Mouse (Mus musculus) embryonic facial prominence, embryonic 15.5 days (tissue): ENCODE measurements around the gene Slc22a17. TPM values are rescaled to one million over a fixed set of nuclear protein-coding genes. Genes with fewer than 3 reads are reported as not detected.
A peak's percentile ranks its signal among the peaks of the same experiment; 100 is the strongest.
"Not testable (repeated sequence)": the region's sequence is repeated elsewhere in the genome, so short reads cannot be mapped to it uniquely, and the experiment has no call there.

Experiments used
- ATAC-seq: fragments of 200-750 bp; cut with Nextera tagmentation; 2 replicates; pipeline ENCODE4 v1.8.0; 2017; ENCODE audit warnings: low read depth, moderate TSS enrichment; ENCODE audit not compliant: insufficient number of reproducible peaks, low FRiP score, low TSS enrichment
- H3K27ac ChIP-seq: fragments of 300-500 bp; sonication (generic); replicated peaks from 2 replicates; pipeline ENCODE4 v1.5.1; 2015; ENCODE audit warnings: mild to moderate bottlenecking, inconsistent platforms
- H3K27me3 ChIP-seq: fragments of 300-500 bp; sonication (generic); 2 replicates; pipeline ENCODE4 v1.6.1; 2015; ENCODE audit warnings: inconsistent platforms
- H3K36me3 ChIP-seq: fragments of 300-500 bp; sonication (generic); 2 replicates; pipeline ENCODE4 v1.6.1; 2015; ENCODE audit warnings: mild to moderate bottlenecking, inconsistent platforms
- H3K4me1 ChIP-seq: fragments of 300-500 bp; sonication (generic); 2 replicates; pipeline ENCODE4 v1.6.1; 2015; ENCODE audit warnings: inconsistent platforms
- H3K4me2 ChIP-seq: fragments of 300-500 bp; sonication (generic); replicated peaks from 2 replicates; pipeline ENCODE4 v1.6.1; 2015; ENCODE audit warnings: mild to moderate bottlenecking, inconsistent platforms
- H3K4me3 ChIP-seq: fragments of 300-500 bp; sonication (generic); replicated peaks from 2 replicates; pipeline ENCODE4 v1.5.1; 2015; ENCODE audit warnings: mild to moderate bottlenecking, inconsistent platforms
- H3K9ac ChIP-seq: fragments of 300-500 bp; sonication (generic); 2 replicates; pipeline ENCODE4 v1.6.1; 2015; ENCODE audit warnings: inconsistent platforms
- H3K9me3 ChIP-seq: fragments of 300-500 bp; sonication (generic); replicated peaks from 2 replicates; pipeline ENCODE4 v1.6.1; 2016; ENCODE audit warnings: inconsistent platforms
- WGBS: fragments of 180-500 bp; shearing (Covaris S2); methylation state at CpG from one replicate; pipeline ENCODE4 v1.1.7; 2015; 5-methylcytosine and 5-hydroxymethylcytosine counted together
- polyA plus RNA-seq: library from polyadenylated mRNA; unstranded; fragments of >200 nt; fragmentation: Nextera tagmentation; extraction: Ambion mirVana; gene quantifications from 2 replicates; pipeline ENCODE4 v1.2.1, GENCODE M21; 2015

Slc22a17 gene
- polyA plus RNA-seq: 81.7 and 93.6 TPM in 2 replicates

DNA sequence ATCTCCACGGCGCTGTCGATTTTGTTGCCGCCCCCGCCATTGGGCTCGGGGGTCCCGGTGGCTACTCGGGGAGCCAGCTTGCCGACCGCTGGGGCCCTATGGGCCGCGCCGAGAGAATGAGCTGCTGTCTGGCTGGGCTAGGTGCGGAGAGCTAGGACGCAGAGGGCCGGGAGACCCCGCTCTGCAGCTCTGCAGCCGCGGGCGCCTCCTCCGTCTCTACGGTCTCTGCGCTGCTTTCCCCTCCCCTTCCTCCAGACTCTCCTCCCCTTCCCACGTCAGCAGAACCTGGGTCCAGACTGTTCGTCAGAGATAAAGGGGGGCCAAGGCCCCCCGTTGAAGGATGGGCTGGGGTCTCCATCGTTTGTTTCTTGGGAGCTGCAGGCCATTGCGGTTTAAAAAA lies at the start of gene Slc22a17:
Gene Slc22a17 (minus strand): TSS at position 247 of the 400 bp plus-strand sequence.
- Histone ChIP-seq H3K27me3 (no peaks in the 10 kb centered on the region), H3K4me3 (peak within 1 kb of the TSS; percentile 92), H3K9me3 (no peaks in the 10 kb centered on the region), H3K4me1 (peaks cover 29% of the 10 kb centered on the region), H3K9ac (peak within 1 kb of the TSS; percentile 94), H3K4me2 (peak within 1 kb of the TSS; percentile 88), H3K36me3 (peaks cover 47% of the 10 kb centered on the region), H3K27ac (peak within 1 kb of the TSS; percentile 91)
- ATAC-seq: peak; percentile 91
- 0% methylated on average over 28 of the region's 28 CpGs for whole genome bisulfite sequencing

DNA sequence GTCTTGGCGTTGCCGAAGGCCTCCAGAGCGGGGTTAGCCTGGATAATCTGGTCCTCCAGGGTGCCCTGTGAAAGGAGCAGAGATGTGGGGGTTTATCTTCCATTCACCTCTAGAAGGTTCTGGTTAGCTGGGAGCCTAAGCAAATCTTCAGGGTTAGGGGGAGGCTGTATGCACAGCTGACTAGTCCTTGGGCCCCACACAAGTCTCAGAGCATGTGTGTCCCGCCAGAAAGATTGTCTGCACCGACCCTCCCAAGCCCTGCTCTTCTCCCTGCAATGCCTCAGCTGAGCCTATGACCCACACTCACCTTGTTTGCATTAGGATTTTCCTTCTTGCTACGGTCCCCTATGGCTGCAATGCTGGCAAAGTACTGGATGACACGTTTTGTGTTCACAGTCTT lies 49.8 kb upstream of the Slc22a17 start:
- no peak overlapping the region for H3K4me3 ChIP-seq
- WGBS: 80% methylated on average over 7 of the region's 7 CpGs
- H3K9ac ChIP-seq: no peak overlapping the region
- no peak for ATAC-seq
- H3K9me3 ChIP-seq: no peaks in the 10 kb centered on the region
- no peaks in the 10 kb centered on the region for H3K36me3 ChIP-seq
- H3K27me3 ChIP-seq: no peaks in the 10 kb centered on the region
- no peaks in the 10 kb centered on the region for H3K4me1 ChIP-seq
- H3K4me2 ChIP-seq: no peak overlapping the region
- no peak overlapping the region for H3K27ac ChIP-seq

DNA sequence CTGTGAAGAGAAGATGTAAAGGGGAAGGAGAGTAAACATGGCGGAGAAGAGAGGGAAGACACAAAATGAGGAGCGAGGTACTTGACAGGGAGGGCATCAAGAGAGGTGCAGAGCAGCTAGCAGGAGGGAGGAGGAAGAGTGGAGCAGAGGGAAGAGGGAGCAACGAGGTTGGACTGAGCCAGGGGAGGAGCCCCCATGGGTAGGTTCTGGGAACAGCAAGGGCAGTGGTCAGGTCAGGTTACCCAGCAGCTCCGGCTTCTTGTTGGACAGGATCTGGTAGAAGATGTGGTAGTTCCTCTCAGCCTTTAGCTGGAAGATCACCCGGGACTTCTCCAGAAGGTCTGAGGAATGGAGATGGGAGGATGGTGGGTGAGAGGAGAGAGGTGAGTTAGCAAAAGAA lies 48.6 kb upstream of the Slc22a17 start:
- no peaks in the 10 kb centered on the region for H3K9me3 ChIP-seq

DNA sequence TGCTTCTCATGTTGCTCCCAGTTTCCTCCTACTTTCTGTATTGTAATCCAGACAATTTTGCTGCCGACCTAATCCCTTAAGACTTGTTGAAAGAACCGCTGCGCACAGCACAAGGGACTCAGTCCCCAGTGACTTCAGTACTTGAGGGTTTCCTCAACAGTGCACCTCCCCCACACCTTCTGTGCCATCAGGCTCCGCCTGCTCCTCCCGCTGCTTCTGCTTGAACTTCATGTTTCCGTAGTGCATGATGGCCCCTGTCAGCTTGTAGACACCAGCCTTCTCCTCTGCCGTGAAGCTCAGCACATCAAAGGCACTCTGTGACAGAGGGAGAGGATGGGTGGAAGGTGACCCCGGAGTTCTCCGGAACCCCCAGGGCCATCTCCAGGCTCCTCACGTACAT lies 47.8 kb upstream of the Slc22a17 start:
- 57% methylated on average over 10 of the region's 10 CpGs for WGBS
- Histone ChIP-seq H3K4me3 (no peak overlapping the region), H3K27ac (no peak overlapping the region), H3K27me3 (no peaks in the 10 kb centered on the region), H3K4me2 (no peak overlapping the region), H3K9ac (no peak overlapping the region), H3K36me3 (no peaks in the 10 kb centered on the region), H3K9me3 (no peaks in the 10 kb centered on the region), H3K4me1 (no peaks in the 10 kb centered on the region)
- ATAC-seq: no peak

More for the DNA sequence above, 48.6 kb upstream of the Slc22a17 start:
- Histone ChIP-seq H3K9ac (no peak overlapping the region), H3K4me2 (no peak overlapping the region), H3K4me3 (no peak overlapping the region), H3K27ac (no peak overlapping the region), H3K27me3 (no peaks in the 10 kb centered on the region), H3K36me3 (no peaks in the 10 kb centered on the region), H3K4me1 (no peaks in the 10 kb centered on the region)
- no peak for ATAC-seq
- WGBS: 77% methylated on average over 5 of the region's 5 CpGs

DNA sequence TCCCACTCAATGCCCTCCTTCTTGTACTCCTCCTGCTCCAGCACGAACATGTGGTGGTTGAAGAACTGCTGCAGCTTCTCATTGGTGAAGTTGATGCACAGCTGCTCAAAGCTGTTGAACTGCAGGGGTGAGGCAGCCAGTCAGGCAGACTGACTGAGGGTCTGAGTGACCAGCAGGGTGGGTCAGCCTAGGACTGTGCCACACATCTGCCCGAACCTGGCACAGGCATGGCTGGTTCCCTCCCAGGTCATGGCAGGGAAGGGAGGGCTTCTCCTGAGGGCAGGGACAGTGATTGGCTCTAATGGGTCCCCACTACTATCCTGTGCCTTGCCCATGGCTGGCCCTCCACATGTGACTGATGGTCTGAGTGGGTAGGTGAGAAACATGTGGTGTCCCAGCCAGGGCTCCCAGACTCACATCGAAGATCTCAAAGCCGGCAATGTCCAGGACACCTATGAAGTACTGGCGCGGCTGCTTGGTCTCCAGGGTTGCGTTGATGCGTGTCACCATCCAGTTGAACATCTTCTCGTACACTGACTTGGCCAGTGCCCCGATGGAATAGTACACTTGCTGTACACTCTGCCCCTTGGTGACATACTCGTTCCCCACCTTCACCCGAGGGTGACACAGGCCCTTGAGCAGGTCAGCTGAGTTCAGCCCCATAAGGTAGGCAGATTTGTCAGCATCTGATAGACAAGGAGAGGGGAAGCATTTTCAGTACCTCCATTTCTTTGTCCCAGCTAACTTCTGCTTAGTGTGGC lies 47.1 kb upstream of the Slc22a17 start:
- not testable (repeated sequence) for H3K4me1 ChIP-seq, H3K27me3 ChIP-seq
- ATAC-seq: 0 out of 2 replicates have a peak, but pooled peaks have one; percentile 32

DNA sequence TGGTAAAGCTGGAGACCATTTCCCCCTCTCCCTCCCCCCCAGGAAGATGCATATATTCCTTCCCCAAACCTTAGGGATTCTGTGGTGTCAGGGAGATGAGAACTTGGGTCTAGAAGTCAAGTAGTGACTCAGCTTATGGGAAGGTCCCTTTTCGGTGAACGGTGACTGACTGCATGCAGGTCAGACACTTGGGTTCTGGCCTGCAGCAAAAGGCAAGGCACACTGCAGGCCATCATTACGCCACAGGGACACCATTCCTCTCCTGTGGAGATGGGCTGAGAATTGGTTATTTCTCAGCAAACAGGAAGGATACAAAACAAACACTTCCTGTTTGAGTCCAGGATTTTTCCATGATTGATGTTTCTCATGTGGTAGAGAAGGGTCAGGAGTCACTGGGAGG lies 46.3 kb upstream of the Slc22a17 start:
- Histone ChIP-seq H3K4me2 (no peak overlapping the region), H3K36me3 (no peaks in the 10 kb centered on the region), H3K4me3 (no peak overlapping the region), H3K27ac (no peak overlapping the region), H3K4me1 (no peaks in the 10 kb centered on the region), H3K9ac (no peak overlapping the region), H3K9me3 (no peaks in the 10 kb centered on the region), H3K27me3 (no peaks in the 10 kb centered on the region)
- no peak for ATAC-seq
- WGBS: 79% methylated on average over 3 of the region's 3 CpGs

More for the DNA sequence above, 47.1 kb upstream of the Slc22a17 start:
- H3K9ac ChIP-seq, H3K4me3 ChIP-seq, H3K36me3 ChIP-seq, H3K27ac ChIP-seq, H3K4me2 ChIP-seq, H3K9me3 ChIP-seq: not testable (repeated sequence)
- 90% methylated on average over 12 of the region's 12 CpGs for WGBS

DNA sequence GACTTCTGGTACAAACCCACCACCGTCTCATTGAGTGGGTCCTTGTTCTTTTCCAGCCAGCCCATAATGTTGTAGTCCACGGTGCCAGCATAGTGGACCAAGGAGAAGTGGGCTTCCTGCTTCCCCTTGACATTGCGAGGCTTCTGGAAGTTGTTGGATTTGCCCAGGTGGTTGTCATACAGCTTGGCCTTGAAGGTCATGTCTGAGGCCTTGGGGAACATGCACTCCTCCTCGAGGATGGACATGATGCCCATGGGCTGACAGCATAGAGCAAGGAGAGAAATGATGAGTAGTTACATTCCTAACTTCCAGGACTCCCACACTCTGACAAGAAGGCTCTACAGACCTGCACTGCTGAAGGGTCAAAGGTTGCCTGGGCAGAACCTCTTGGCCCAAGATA lies 45.6 kb upstream of the Slc22a17 start:
- Histone ChIP-seq H3K4me3 (no peak overlapping the region), H3K4me1 (no peaks in the 10 kb centered on the region), H3K27ac (no peak overlapping the region), H3K36me3 (no peaks in the 10 kb centered on the region), H3K9ac (no peak overlapping the region), H3K27me3 (no peaks in the 10 kb centered on the region), H3K4me2 (no peak overlapping the region), H3K9me3 (no peaks in the 10 kb centered on the region)
- 75% methylated on average over 4 of the region's 4 CpGs for WGBS
- no peak for ATAC-seq

DNA sequence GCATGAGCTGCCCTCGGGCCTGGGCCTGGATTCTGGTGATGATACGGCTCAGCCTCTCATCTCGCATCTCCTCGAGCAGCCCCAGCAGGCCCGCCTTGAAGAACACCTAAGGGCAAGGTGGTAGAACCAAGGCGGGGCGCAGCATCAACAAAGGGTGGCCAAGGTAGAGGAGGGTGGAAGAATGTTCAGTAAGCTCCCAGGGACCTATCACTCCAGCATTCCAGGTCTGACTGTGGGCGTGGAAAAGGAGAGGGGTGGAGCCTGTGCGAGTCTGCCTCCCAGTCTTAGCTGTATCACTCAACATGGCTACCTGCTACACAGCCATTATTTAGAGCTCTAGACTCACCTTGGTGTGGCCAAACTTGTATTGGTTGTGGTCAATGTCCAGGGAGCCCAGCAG lies 43.6 kb upstream of the Slc22a17 start:
- no peaks in the 10 kb centered on the region for H3K4me1 ChIP-seq
- H3K27ac ChIP-seq: no peak overlapping the region
- no peaks in the 10 kb centered on the region for H3K9me3 ChIP-seq
- H3K4me2 ChIP-seq: no peak overlapping the region
- H3K4me3 ChIP-seq: no peak overlapping the region
- no peaks in the 10 kb centered on the region for H3K36me3 ChIP-seq
- no peak for ATAC-seq
- no peak overlapping the region for H3K9ac ChIP-seq
- H3K27me3 ChIP-seq: no peaks in the 10 kb centered on the region
- WGBS: 84% methylated on average over 9 of the region's 9 CpGs

DNA sequence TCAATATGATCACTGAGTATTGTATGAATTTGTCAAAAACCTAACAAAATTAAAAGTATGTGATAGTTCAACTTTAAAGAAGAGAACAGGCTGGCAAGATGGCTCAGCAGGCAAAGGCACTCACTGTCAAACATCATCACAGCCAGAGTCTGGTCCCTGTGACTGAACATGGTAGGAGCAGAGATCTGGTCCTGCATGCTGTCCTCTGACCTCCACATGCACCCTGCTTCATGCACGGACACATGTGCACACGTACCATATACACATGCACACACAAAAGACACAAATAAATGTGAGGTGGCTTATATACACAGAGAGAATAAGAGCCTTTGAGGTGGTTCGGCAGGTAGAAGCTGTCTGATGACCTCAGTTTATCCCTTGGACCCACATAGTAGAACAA lies 42.5 kb upstream of the Slc22a17 start:
- no peaks in the 10 kb centered on the region for H3K36me3 ChIP-seq
- H3K27me3 ChIP-seq: no peaks in the 10 kb centered on the region
- 87% methylated on average over 3 of the region's 3 CpGs for WGBS
- H3K9me3 ChIP-seq: no peaks in the 10 kb centered on the region
- no peak overlapping the region for H3K4me2 ChIP-seq
- no peak overlapping the region for H3K27ac ChIP-seq
- no peak overlapping the region for H3K9ac ChIP-seq
- no peaks in the 10 kb centered on the region for H3K4me1 ChIP-seq
- no peak for ATAC-seq
- H3K4me3 ChIP-seq: no peak overlapping the region

DNA sequence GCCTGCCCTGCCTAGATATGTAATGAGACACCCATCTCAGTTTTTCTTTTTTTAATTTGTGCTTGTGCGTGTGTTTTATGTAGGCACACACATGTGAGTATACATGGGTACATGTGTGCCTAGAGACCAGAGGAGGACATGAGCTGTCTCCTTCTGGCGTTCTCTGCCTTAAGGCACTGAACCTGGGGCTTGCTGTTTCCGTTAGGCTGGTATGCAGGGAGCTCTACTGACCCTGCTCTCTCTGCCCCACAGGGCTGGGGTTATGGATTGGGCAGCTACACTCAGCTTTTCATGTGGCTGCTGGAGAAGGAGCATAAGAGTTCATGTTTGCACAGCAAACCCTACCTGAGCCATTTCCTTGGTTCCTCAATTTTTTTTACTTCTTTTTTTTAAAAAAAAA lies 41.5 kb upstream of the Slc22a17 start:
- Histone ChIP-seq H3K4me2 (no peak overlapping the region), H3K27me3 (no peaks in the 10 kb centered on the region)
- ATAC-seq: no peak

DNA sequence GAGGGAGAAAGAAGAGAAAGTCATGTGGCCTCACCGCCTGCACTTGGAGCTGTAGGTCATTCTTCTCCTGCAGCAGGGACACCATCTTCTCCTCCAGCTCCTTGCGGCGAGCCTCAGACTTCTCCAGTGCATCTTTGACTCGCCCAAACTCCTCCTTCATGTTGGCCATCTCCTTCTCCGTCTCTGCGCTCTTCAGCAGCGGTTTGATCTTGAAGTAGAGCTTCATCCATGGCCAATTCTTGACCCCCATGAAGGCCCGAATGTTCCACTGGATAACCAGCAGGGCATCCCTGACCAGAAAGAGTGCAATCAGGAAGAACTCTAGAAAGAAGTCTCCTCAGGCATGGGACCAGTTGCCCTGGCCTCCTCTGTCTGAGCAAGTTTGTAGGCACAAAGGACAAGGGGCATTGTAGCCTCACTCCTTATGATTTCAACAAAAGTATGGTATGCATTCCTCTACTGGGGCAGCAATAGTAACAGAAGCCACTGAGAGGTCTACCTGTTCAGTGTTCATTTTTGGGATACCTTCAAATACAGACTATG lies 40.8 kb upstream of the Slc22a17 start:
- H3K36me3 ChIP-seq: no peaks in the 10 kb centered on the region
- H3K9ac ChIP-seq: no peak overlapping the region
- no peaks in the 10 kb centered on the region for H3K9me3 ChIP-seq
- H3K27me3 ChIP-seq: no peaks in the 10 kb centered on the region
- no peak overlapping the region for H3K27ac ChIP-seq
- ATAC-seq: no peak
- H3K4me1 ChIP-seq: no peaks in the 10 kb centered on the region
- H3K4me3 ChIP-seq: no peak overlapping the region
- H3K4me2 ChIP-seq: no peak overlapping the region
- WGBS: 94% methylated on average over 8 of the region's 8 CpGs

More for the DNA sequence above, 41.5 kb upstream of the Slc22a17 start:
- Histone ChIP-seq H3K36me3 (no peaks in the 10 kb centered on the region), H3K9ac (no peak overlapping the region), H3K9me3 (no peaks in the 10 kb centered on the region), H3K4me1 (no peaks in the 10 kb centered on the region), H3K27ac (no peak overlapping the region), H3K4me3 (no peak overlapping the region)
- WGBS: 62% methylated on average over 3 of the region's 3 CpGs

DNA sequence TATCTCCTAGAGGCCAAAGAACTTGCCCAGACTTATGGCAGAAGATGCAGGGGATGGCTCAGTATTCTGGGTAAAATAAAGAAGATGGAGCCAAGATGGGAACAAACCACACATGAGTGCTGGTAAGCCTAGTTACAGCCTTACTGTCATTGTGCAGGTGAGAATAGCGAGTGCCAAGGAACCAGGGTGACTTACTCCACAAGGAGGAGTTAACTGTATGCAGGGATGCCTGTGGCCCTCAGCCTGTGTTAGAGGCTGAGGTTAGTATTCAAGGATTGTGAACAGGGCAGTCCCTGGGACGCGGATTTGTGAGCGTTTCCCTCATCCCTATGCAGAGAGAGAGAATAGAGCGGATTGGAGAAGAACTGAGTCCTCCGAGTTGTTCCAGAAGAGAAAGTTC lies 38.7 kb upstream of the Slc22a17 start:
- Histone ChIP-seq H3K36me3 (no peaks in the 10 kb centered on the region), H3K9ac (no peak overlapping the region), H3K4me2 (no peak overlapping the region), H3K27me3 (no peaks in the 10 kb centered on the region), H3K4me3 (no peak overlapping the region), H3K9me3 (no peaks in the 10 kb centered on the region), H3K4me1 (no peaks in the 10 kb centered on the region), H3K27ac (no peak overlapping the region)
- ATAC-seq: no peak
- WGBS: 92% methylated on average over 6 of the region's 6 CpGs
